Mouse (Mus musculus): Measurements from ENCODE around the gene Col5a3.

Col5a3 gene

DNA sequence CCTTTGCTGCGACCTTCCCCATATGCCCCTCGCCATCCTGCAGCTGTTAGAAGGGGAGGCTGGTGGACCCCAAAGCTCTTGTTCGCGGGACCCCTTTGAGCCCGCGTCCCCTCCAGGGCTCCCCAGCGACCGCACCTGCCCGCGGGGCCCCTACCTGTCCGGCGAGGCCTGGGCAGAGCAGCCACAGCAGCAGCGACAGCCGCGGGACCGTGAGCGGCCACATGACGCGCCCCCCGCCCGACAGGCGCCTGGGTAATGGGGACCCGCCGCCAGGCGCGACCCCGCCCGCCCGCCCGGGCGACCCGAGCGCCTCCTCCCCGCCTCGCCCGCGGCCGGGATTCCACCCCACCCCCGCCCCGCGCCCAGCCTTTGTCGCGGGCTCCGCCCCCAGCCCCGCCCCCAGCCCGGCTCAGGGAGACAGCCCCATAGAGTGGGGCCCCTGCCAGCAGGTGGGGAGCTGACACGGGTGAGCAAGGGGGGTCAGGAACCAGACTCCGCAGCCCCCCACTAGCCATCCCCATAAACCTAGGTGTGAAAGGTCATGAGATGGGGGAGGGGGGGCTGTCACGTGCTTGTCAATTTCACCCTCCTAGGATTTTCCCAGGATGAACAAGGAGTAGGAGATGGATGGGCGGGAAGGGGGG is 68.7 kb downstream of the Col5a3 start, which contains the start of gene Olfm2:
Gene Olfm2, minus strand, starts transcription at position 333 of the 644 bp plus-strand sequence.
- peak; percentile 83 for DNase-seq

DNA sequence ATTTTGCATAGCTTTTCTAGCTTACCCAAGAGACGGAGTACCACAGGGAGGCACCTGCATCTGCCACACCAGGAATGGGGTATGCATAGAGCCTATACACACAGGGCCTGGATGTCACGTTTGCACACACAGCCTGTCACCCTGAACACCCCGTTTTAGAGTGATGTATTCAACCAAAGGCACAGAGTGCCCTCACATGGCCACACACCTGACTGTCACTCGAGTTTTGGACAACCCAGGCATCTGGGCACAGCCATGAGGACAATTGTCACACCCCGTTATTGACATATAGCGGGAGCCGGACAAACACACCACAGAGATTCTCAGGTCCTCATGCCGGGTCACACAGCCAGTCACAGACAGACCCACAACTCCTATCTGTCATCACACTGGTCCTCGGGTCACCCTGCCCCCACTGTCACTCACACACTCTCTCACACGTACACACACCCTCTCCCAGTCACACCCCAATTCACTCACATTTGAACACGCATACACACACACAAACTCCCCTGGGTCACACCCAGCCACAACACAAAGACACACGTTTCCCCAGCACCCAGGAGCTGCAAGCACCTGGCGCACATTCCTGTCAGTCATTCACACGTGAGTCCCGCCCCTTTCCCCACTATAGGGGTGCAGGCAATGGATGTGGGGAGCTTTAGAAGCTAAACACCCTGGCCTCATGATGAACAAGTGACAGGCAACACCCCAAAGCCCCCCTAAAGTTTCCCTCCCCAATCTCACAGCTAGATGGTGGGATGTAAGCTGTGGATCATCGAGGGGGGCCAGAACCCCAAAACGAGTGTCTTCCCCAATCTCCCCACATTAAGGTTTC is 69.5 kb downstream of the Col5a3 start:
- peak; percentile 84 for DNase-seq

DNA sequence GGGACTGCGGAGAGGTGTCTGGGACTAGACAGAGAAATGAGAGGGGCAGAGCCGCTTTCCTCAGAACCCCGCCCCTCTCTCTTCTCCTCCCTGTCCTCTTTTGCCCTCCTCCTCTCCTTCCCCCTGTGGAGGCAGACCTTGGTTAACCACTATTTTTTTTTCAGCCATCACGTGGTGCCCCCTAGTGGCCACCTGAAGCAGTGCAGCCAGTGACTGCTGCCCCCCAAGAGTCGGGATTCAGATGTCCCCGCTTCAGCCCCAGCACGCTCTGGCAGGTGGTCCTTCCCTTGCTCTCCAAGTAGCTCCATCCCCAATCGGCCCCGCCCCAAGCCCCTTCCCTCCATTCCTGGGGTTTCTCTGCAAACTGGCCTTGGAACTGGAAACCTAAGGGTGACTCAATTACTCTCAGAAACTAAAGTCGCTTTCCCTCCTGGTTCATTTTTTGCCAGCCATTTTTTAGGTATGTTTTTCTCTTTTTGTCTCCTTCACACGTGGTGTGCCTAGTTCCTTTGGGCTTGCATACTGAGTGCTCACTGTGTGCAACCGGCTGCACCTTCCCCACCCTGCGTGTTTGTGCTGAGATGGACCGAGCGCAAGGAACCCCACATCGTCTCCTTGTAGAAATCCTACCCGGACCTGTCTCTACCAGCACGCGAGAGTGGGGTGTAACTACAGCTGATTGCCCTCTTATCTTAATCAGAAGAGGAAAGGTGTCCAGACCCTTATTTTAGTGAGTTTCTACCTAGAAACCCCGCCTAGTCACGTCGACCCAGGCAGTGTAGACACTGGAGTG is 70.7 kb downstream of the Col5a3 start:
- DNase-seq: peak; percentile 88

DNA sequence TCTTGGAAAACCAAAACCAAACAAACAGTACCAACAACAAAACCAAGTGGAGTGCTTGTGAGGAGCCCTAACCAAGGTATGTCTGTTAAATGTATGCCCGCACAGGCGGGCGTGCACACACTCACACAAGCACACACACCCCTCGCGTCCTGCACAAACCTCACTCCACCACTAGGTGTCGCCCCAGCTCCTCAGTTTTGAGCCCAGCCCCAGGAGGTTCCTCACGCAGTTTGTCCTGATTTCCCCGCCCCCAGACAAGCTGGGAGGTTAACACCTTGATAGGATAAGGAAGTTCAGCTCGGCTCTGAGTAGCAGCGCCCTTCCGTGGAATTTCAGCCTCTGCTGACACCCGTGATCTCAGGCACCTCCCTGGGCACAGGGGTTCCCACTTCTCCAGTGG is 74.5 kb downstream of the Col5a3 start:
- DNase-seq: peak; percentile 97

DNA sequence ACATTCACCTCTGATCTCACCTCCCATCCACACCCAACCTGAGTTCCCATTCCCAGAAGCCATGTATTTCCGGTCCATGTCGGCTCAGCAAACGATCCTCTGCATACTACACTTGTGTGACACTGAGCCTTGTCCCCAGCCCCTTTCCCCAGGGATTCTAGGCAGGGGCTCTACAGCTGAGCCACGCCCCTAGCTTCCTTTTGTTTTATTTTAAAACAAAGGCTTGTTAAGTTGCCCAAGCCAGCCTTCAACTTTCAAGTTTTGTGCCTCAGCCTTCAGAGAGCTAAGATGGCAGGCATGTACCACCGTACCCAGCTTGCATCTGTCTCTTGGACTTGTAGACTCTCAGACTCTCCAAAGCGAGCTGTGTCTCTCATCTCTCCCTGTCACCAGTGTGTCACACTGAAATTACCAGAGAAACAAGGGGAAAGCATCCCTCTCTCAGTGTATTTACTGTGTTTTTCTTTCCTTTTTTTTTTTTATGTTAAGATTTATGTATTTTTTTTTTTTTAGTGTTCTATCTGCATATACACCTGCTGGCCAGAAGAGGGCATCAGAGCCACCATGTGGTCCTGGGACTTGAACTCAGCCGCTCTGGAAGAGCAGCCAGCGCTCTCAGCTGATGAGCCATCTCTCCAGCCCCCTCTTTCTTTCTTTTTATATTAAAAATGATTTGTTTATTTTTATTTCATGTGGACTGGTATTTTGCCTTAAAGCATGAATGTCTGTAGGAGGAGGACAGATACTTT is 76.4 kb downstream of the Col5a3 start:
- DNase-seq: no peak

DNA sequence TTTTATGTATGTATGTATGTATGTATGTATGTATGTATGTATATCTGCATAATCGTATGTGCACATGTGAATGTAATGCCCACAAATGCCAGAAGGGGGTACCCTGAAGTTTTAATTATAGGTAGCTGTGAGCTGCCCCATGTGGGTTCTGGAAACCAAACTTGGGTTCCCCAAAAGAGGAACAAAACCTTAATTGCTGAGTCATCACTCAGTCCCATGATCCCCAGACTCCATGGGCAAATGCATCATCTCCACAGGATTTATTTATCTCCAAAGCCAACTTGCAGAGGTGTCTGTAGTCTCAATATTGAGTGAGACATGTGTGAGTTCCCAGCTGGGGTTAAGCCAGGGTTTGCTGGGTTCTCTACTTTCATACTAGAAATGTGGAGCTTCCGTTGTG is 77.6 kb downstream of the Col5a3 start:
- DNase-seq: no peak

DNA sequence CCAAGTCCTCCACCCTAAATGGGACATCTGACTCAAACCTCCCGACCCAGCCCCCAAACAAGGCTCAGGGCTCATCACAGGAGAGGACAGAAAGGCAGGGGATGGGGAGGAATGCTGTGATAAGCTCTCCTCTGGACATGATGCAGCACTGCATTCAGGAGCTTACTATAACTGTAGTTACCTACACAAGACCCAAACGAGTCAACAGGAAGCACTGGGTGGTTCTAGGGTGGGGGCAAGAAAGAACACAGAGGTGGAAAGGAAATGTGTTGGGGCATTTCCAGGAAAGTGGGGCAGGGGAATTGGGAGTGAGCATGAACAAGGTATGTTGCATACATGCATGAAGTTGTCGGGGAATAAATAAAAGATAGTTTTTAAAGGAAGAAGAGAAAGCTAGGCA is 80.2 kb downstream of the Col5a3 start:
- no peak for DNase-seq

DNA sequence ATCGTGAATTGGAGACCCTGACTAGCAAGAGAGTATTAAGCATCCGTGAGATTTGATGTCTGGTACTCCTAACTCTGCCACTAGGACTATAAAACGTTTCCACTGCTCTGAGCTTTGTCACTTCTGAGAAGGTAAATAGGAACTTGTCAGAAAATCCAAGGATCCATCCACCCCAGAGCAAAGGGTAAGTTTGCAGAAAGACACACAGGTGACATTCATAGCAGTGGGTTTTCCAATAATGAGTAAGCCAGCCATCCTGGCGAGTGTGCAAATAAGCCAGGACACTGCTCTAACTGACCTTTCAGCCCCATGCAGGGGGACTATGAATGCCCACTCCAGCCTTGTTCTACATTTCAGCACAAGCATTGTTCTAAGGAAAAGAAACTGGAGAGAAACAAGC is 83.1 kb downstream of the Col5a3 start:
- DNase-seq: no peak

DNA sequence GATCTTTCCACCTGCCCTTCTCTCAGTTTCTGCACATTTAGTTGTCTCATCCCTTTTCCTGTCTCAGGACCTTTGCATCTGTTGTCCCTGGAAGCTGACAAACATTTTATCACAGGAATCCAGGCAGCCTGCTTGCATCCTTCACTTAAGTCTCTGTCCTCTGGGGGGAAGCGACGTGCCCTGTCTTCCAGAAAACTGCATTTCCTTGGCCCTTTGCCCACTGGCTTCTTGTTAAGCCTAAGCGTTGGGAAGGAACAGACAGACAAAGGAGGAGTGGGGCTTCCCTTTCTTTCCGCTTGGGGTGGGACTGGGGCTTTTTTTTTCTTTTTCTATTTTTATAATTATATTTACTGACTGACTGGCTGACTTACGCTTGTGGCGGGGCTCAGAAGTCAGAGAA is 85.4 kb downstream of the Col5a3 start:
- DNase-seq: no peak

DNA sequence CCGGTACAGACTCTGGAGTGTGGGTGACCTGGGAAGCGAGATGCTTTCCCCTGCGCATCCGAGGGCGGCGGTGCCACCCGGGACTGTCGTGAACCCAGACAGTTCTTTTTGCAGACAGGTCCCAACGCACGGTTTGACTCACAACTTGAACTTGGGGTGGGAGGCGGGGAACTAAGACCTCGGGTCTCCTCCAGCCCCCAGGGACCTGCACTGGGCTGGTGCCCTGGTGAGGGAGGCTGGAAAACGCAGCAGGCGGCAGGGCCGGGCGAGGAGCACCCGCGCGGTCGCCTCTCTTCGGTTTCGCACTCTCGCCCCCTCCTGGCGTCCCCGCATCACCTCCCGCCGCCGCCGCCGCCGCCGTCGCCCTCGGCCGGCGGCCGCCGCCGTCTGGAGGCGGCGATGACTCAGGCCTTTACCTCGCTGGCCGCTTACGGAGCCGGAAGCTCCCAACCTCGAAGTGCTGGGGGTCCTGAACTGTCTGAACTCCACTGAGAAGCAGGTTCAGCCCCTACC is 87.2 kb downstream of the Col5a3 start:
- peak; percentile 92 for DNase-seq

DNA sequence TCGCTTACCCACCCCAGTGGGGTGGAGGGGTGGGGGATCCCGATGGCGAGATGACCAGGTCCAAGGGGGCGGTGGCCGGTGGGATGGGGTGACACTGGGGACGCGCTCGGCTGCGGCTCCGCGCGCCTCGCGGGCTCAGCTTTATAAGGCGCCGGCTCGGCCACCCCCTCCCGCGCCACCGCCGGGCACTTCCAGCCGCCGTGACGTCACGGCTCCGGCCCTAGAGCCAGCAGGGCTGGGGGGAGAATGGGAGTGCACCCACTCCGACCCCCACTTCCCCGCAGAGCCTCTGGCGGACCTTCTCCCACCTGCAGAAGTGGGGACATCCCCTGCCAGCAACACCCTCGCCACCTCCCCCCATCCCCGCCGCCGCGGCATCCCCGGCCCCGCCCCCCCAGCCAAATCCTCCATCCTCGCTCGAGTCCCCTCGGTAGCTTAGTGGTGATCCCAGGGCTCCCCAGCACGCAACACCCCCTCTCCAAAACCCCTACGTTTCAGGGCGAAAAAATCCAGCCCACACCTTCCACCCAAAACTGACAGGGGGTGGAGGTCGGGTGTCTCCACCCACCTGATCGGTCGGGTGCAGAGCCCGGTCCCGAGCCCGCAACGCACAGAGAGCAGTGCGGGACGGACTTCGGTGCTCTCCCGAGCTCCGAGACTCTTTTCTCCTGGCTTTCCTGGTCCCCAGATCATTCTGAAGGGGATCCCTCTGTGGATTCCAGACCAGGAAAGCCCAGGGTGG is 87.8 kb downstream of the Col5a3 start:
- DNase-seq: peak; percentile 91

DNA sequence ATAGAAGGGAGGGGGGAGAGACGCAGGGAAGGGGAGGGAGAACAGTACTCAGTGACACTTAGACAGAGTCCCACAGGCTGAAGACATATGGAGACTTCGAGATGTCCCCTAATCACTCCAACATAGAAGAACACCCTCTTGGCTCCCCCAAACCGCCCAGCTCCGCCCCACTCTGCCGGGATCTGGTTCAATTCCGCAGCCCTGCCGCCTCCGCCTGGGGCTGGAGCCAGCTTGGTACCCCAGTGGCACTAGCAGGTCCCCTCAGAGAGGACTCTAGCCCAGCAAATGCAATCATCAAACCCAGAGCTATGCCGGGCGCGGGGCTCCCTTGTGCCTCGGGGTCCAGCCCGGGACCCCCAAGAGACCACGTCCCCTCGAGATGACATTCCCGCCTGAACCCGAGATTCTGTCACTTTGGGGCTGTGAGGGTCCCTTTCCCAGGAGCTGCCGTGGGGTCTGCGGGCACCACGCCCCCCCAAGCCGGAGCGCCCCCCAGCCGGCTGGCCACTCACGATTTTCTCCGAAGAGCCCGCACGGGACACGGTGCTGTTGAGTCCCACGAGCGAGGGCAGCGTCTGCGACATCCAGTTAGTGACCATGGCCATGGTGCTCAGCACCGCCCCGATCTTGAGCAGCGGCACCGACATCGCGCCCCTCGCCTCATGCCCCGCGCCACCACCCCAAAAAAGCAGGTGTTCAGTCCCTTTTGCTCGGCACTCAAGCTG is 88.6 kb downstream of the Col5a3 start:
- DNase-seq: no peak

DNA sequence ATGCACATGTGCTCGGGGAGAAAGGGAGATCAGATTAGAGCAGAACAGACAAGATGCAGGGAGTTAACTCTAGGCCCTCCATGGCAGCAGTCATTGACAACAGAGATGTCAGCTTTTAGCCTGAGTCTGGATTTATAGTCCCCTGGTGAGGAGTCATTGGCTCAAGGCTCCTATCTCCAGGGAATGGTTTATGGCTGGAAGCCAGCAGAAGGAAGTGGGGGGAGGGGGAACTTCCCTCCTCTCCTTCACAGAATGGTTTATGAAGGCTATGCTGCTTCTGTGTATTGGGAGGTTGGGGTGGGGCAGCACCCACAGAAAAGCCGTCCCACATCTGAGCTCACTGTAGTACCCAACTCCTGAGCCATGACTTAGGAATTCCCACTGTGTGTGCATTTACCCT is 93.3 kb downstream of the Col5a3 start:
- no peak for DNase-seq

All from heart, adult 11 months (tissue).